Mouse (Mus musculus): ENCODE results near the gene Pigs. TPM values are rescaled to one million over a fixed set of nuclear protein-coding genes. Genes with fewer than 3 reads are reported as not detected.
A peak's percentile ranks its signal among the peaks of the same experiment; 100 is the strongest.

The Pigs gene
- polyA plus RNA-seq, 1 experiment from 2014 or later = 70.2 TPM

- Histone ChIP-seq H3K9me3 (ENCODE audit: control insufficient read depth, low read length) (no peaks in the 10 kb centered on the region), H3K4me2 (ENCODE audit: low read depth, severe bottlenecking) (no peak overlapping the region), H3K36me3 (ENCODE audit: control insufficient read depth, insufficient read depth, low read length) (peaks cover 20% of the 10 kb centered on the region), H3K4me1 (ENCODE audit: control insufficient read depth, insufficient read depth, low read length) (0 out of 2 replicates have a peak, but pooled peaks cover 2% of the 10 kb centered on the region), H3K27me3 (ENCODE audit: control insufficient read depth, insufficient read depth, low read length) (no peaks in the 10 kb centered on the region), H3K9ac (ENCODE audit: low read length) (no peak overlapping the region), H3K27ac (replicated peaks; ENCODE audit: low read depth, low read length) (no peak overlapping the region), H3K4me3 (ENCODE audit: low read depth, low read length) (no peak overlapping the region)
- WGBS = 93% methylated on average over 4 of the region's 4 CpGs
- DNase-seq (ENCODE audit: low spot score) (no peak), ATAC-seq (ENCODE audit: insufficient number of reproducible peaks, low FRiP score, low TSS enrichment, low read depth) (no peak)
Observed at GRCm38 (mm10) chr11:78305272-78305671, 22.9 kb upstream of the Pigs start.

- Histone ChIP-seq H3K4me2 (ENCODE audit: low read depth, severe bottlenecking) (no peak overlapping the region), H3K27me3 (ENCODE audit: control insufficient read depth, insufficient read depth, low read length) (no peaks in the 10 kb centered on the region), H3K4me3 (ENCODE audit: low read depth, low read length) (no peak overlapping the region), H3K9ac (ENCODE audit: low read length) (no peak overlapping the region), H3K36me3 (ENCODE audit: control insufficient read depth, insufficient read depth, low read length) (peaks cover 29% of the 10 kb centered on the region), H3K27ac (replicated peaks; ENCODE audit: low read depth, low read length) (no peak overlapping the region), H3K4me1 (ENCODE audit: control insufficient read depth, insufficient read depth, low read length) (no peaks in the 10 kb centered on the region), H3K9me3 (ENCODE audit: control insufficient read depth, low read length) (no peaks in the 10 kb centered on the region)
- DNase-seq (ENCODE audit: low spot score) (no peak), ATAC-seq (ENCODE audit: insufficient number of reproducible peaks, low FRiP score, low TSS enrichment, low read depth) (no peak)
- WGBS = 89% methylated on average over 8 of the region's 8 CpGs
Observed at GRCm38 (mm10) chr11:78310861-78311511, 17.2 kb upstream of the Pigs start.

GRCm38 (mm10) chr11:78313662-78314061 lies 14.6 kb upstream of the Pigs start:
- H3K36me3 ChIP-seq (ENCODE audit: control insufficient read depth, insufficient read depth, low read length) = peaks cover 35% of the 10 kb centered on the region
- WGBS = 99% methylated on average over 2 of the region's 2 CpGs

GRCm38 (mm10) chr11:78318411-78318810 lies 9.8 kb upstream of the Pigs start:
- no peaks in the 10 kb centered on the region for H3K9me3 ChIP-seq (ENCODE audit: control insufficient read depth, low read length)
- H3K27ac ChIP-seq (replicated peaks; ENCODE audit: low read depth, low read length) = no peak overlapping the region
- peaks cover 46% of the 10 kb centered on the region for H3K36me3 ChIP-seq (ENCODE audit: control insufficient read depth, insufficient read depth, low read length)
- WGBS = 88% methylated on average over 2 of the region's 2 CpGs
- ATAC-seq (ENCODE audit: insufficient number of reproducible peaks, low FRiP score, low TSS enrichment, low read depth) (no peak), DNase-seq (ENCODE audit: low spot score) (no peak)
- no peak overlapping the region for H3K4me2 ChIP-seq (ENCODE audit: low read depth, severe bottlenecking)
- H3K27me3 ChIP-seq (ENCODE audit: control insufficient read depth, insufficient read depth, low read length) = no peaks in the 10 kb centered on the region
- peaks cover 6% of the 10 kb centered on the region; the same call in 1 of the 2 replicates for H3K4me1 ChIP-seq (ENCODE audit: control insufficient read depth, insufficient read depth, low read length)
- H3K9ac ChIP-seq (ENCODE audit: low read length) = no peak overlapping the region
- H3K4me3 ChIP-seq (ENCODE audit: low read depth, low read length) = no peak overlapping the region

More at GRCm38 (mm10) chr11:78313662-78314061, 14.6 kb upstream of the Pigs start:
- no peak for ATAC-seq (ENCODE audit: insufficient number of reproducible peaks, low FRiP score, low TSS enrichment, low read depth)
- H3K9ac ChIP-seq (ENCODE audit: low read length) = no peak overlapping the region
- H3K4me3 ChIP-seq (ENCODE audit: low read depth, low read length) = no peak overlapping the region
- no peak overlapping the region for H3K27ac ChIP-seq (replicated peaks; ENCODE audit: low read depth, low read length)
- no peaks in the 10 kb centered on the region for H3K4me1 ChIP-seq (ENCODE audit: control insufficient read depth, insufficient read depth, low read length)
- H3K9me3 ChIP-seq (ENCODE audit: control insufficient read depth, low read length) = no peaks in the 10 kb centered on the region
- no peak overlapping the region for H3K4me2 ChIP-seq (ENCODE audit: low read depth, severe bottlenecking)
- no peaks in the 10 kb centered on the region for H3K27me3 ChIP-seq (ENCODE audit: control insufficient read depth, insufficient read depth, low read length)
- no peak for DNase-seq (ENCODE audit: low spot score)

- Histone ChIP-seq H3K27me3 (ENCODE audit: control insufficient read depth, insufficient read depth, low read length) (no peaks in the 10 kb centered on the region), H3K4me3 (ENCODE audit: low read depth, low read length) (no peak overlapping the region), H3K36me3 (ENCODE audit: control insufficient read depth, insufficient read depth, low read length) (peaks cover 23% of the 10 kb centered on the region), H3K27ac (replicated peaks; ENCODE audit: low read depth, low read length) (no peak overlapping the region), H3K9ac (ENCODE audit: low read length) (no peak overlapping the region), H3K4me2 (ENCODE audit: low read depth, severe bottlenecking) (no peak overlapping the region), H3K9me3 (ENCODE audit: control insufficient read depth, low read length) (no peaks in the 10 kb centered on the region), H3K4me1 (ENCODE audit: control insufficient read depth, insufficient read depth, low read length) (peaks cover 6% of the 10 kb centered on the region; the same call in 1 of the 2 replicates)
- ATAC-seq (ENCODE audit: insufficient number of reproducible peaks, low FRiP score, low TSS enrichment, low read depth) (0 out of 2 replicates have a peak, but pooled peaks have one; percentile 44), DNase-seq (ENCODE audit: low spot score) (no peak)
- WGBS = 64% methylated on average over 2 of the region's 2 CpGs
Observed at GRCm38 (mm10) chr11:78322076-78322831, 6.0 kb upstream of the Pigs start.

DNA sequence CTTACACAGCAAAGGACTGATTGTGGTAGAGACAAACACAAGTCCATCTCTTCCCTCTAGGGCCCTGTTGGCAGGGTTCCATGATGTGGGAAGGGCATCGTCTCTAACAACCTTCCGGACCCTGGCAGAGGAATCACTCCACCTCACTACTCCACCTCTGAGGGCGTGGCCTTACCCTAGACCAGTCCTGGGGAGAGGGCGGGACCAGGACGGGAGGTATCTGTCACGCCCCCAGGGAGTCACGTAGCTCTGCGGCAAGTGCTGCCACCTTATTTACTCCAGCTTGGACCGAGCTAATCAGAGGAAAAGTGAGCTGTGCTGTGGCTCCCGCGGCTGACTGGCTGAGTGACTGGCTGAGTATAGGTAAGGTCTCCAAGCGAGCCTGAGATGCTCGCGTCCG lies 5.4 kb upstream of the Pigs start, which contains the start of gene Aldoc:
Aldoc (plus strand) TSS at position 109 of the 400 bp plus-strand sequence.
- Histone ChIP-seq H3K9me3 (ENCODE audit: control insufficient read depth, low read length) (no peaks in the 10 kb centered on the region), H3K4me1 (ENCODE audit: control insufficient read depth, insufficient read depth, low read length) (peaks cover 6% of the 10 kb centered on the region; the same call in 1 of the 2 replicates), H3K27me3 (ENCODE audit: control insufficient read depth, insufficient read depth, low read length) (no peaks in the 10 kb centered on the region), H3K4me3 (ENCODE audit: low read depth, low read length) (no peak within 1 kb of the TSS), H3K4me2 (ENCODE audit: low read depth, severe bottlenecking) (no peak within 1 kb of the TSS), H3K9ac (ENCODE audit: low read length) (no peak within 1 kb of the TSS), H3K27ac (replicated peaks; ENCODE audit: low read depth, low read length) (no peak within 1 kb of the TSS), H3K36me3 (ENCODE audit: control insufficient read depth, insufficient read depth, low read length) (peaks cover 20% of the 10 kb centered on the region)
- DNase-seq (ENCODE audit: low spot score) (peak; percentile 79), ATAC-seq (ENCODE audit: insufficient number of reproducible peaks, low FRiP score, low TSS enrichment, low read depth) (peak; percentile 73)
- 3% methylated on average over 15 of the region's 15 CpGs for WGBS

GRCm38 (mm10) chr11:78324000-78324785 lies 4.0 kb upstream of the Pigs start:
- Histone ChIP-seq H3K27ac (replicated peaks; ENCODE audit: low read depth, low read length) (no peak overlapping the region), H3K9ac (ENCODE audit: low read length) (no peak overlapping the region), H3K27me3 (ENCODE audit: control insufficient read depth, insufficient read depth, low read length) (no peaks in the 10 kb centered on the region), H3K4me2 (ENCODE audit: low read depth, severe bottlenecking) (no peak overlapping the region), H3K4me1 (ENCODE audit: control insufficient read depth, insufficient read depth, low read length) (peaks cover 6% of the 10 kb centered on the region; the same call in 1 of the 2 replicates), H3K9me3 (ENCODE audit: control insufficient read depth, low read length) (no peaks in the 10 kb centered on the region), H3K36me3 (ENCODE audit: control insufficient read depth, insufficient read depth, low read length) (peaks cover 15% of the 10 kb centered on the region; the same call in 1 of the 2 replicates), H3K4me3 (ENCODE audit: low read depth, low read length) (no peak overlapping the region)
- DNase-seq (ENCODE audit: low spot score) = no peak
- ATAC-seq (ENCODE audit: insufficient number of reproducible peaks, low FRiP score, low TSS enrichment, low read depth) = no peak
- 81% methylated on average over 15 of the region's 15 CpGs for WGBS

DNA sequence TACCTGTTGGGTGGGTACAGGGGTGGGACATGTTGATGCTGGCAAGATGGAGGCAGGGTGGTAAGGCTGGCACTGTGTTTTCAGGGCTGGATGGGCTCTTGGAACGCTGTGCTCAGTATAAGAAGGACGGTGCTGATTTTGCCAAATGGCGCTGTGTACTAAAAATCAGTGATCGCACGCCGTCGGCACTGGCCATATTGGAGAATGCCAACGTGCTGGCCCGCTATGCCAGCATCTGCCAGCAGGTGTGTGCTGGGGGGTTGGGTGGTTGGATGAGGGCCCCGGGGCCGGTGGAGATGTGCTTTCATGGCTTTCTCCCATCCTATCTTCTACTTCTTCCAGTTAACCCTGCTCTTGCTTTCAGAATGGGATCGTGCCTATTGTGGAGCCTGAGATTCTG lies 3.2 kb upstream of the Pigs start:
- H3K4me1 ChIP-seq (ENCODE audit: control insufficient read depth, insufficient read depth, low read length) = peaks cover 6% of the 10 kb centered on the region; the same call in 1 of the 2 replicates
- WGBS = 93% methylated on average over 12 of the region's 12 CpGs
- H3K9me3 ChIP-seq (ENCODE audit: control insufficient read depth, low read length) = no peaks in the 10 kb centered on the region
- no peak overlapping the region for H3K4me2 ChIP-seq (ENCODE audit: low read depth, severe bottlenecking)
- H3K4me3 ChIP-seq (ENCODE audit: low read depth, low read length) = no peak overlapping the region
- DNase-seq (ENCODE audit: low spot score) (no peak), ATAC-seq (ENCODE audit: insufficient number of reproducible peaks, low FRiP score, low TSS enrichment, low read depth) (no peak)
- H3K36me3 ChIP-seq (ENCODE audit: control insufficient read depth, insufficient read depth, low read length) = peaks cover 11% of the 10 kb centered on the region; the same call in 1 of the 2 replicates
- H3K9ac ChIP-seq (ENCODE audit: low read length) = no peak overlapping the region
- H3K27me3 ChIP-seq (ENCODE audit: control insufficient read depth, insufficient read depth, low read length) = no peaks in the 10 kb centered on the region
- no peak overlapping the region for H3K27ac ChIP-seq (replicated peaks; ENCODE audit: low read depth, low read length)
